In the genomic region with DNA sequence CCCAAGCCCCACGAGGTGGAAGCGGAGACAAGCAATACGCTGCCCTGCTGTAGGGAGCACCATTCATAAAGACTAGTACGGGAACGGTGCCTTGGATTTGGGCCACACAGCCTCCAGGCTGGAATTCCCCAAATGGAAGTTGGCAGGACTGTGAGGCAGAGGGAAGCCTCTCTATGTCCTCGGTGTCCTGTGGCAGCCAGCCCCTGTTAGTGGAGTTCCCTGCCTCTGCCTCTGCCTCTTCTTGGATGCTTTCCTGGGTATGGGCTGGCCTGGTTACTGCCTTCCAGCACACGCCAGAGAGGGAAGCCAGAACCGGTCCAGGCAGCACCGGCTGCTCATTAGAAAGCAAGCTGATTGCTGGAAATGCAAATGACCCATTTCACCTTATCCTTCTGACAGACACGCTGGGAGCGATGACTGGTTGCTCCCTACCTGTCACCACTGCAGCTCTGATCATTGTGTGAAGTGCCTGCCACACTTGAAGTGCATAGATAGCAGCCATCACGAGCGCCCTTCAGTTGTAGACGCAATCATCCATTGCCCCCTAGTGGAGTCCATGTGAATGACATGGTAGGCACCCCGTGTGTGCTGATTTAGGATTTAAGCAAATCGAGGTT, we compare ENCODE assay signal across 9 mouse cellular contexts. TPM values are rescaled to one million over a fixed set of nuclear protein-coding genes. Genes with fewer than 3 reads are reported as not detected.
DNase-seq lines count a peak whose midpoint lies in the region; ATAC-seq and TF ChIP-seq lines count a peak whose summit lies in the region.
"Had no signal": no experiment of that assay in that cellular context is flagged by ENCODE, and none has a peak within 500 bp of the region (broad histone marks: within the 10 kb centered on the region; RNA-seq: fewer than 3 reads in every experiment).

No protein-coding gene starts in this region.

- no peak overlapping the region for H3K9ac ChIP-seq in CH12.LX (ENCODE audit: insufficient read depth, low read depth)
- peak overlapping the region; percentile 3; the same call in 1 of the 2 replicates for H3K9ac ChIP-seq in forebrain, embryonic 12.5 days
- H3K9ac ChIP-seq in heart, embryonic 16.5 days (ENCODE audit: low read length): no peak overlapping the region
- no peak overlapping the region for H3K9ac ChIP-seq in liver, embryonic 15.5 days
- peak overlapping the region; percentile 46 for H3K9ac ChIP-seq in neural tube, embryonic 13.5 days

- TF ChIP-seq POLR2A in CH12.LX (IDR thresholded peaks at IDR 0.05; ENCODE audit: low read depth, low read length): no peak
- TF ChIP-seq POLR2A in testis, adult 2 months (IDR thresholded peaks at IDR 0.05; ENCODE audit: control insufficient read depth, low read depth, low read length): no peak

- no peaks in the 10 kb centered on the region for H3K79me2 ChIP-seq in CH12.LX (replicated peaks; ENCODE audit: control insufficient read depth, extremely low read depth, insufficient read depth, poor library complexity, severe bottlenecking)

- DNase-seq in CH12.LX (ENCODE audit: extremely low read depth): peak; percentile 87
- peak; percentile 68 for DNase-seq in c-Kit-positive CD71-positive TER-119-negative erythroid progenitor cells, embryonic 14.5 days (ENCODE audit: low read depth)
- peak; percentile 79 to 83 for DNase-seq in kidney, postnatal 25 days

- H3K9me3 ChIP-seq in CH12.LX (replicated peaks; ENCODE audit: low read length): peaks cover 5% of the 10 kb centered on the region
- H3K9me3 ChIP-seq in forebrain, embryonic 12.5 days: no peaks in the 10 kb centered on the region
- H3K9me3 ChIP-seq in heart, embryonic 16.5 days (replicated peaks; ENCODE audit: control insufficient read depth, low read length): peaks cover 3% of the 10 kb centered on the region; the same call in 1 of the 2 replicates
- H3K9me3 ChIP-seq in liver, embryonic 15.5 days (replicated peaks): no peaks in the 10 kb centered on the region
- H3K9me3 ChIP-seq in neural tube, embryonic 13.5 days: no peaks in the 10 kb centered on the region

- in situ Hi-C loops in CH12.LX (cut with MboI; ENCODE audit: low pct_ligation_motif_present, low pct_unique_long_range_greater_than_20kb, low sequenced_read_pairs): loop anchor here (10.0 kb wide), 1 partner anchor 70 kb away; no protein-coding TSS in a partner anchor

- no peak overlapping the region for H3K27ac ChIP-seq in CH12.LX (ENCODE audit: insufficient read depth, low read depth)
- H3K27ac ChIP-seq in forebrain, embryonic 12.5 days: peak overlapping the region; percentile 83
- H3K27ac ChIP-seq in heart, embryonic 16.5 days (ENCODE audit: low read length): peak overlapping the region; percentile 78
- H3K27ac ChIP-seq in liver, embryonic 15.5 days (replicated peaks): no peak overlapping the region
- peak overlapping the region; percentile 93 for H3K27ac ChIP-seq in neural tube, embryonic 13.5 days (replicated peaks)
- H3K27ac ChIP-seq in testis, adult 2 months (ENCODE audit: control insufficient read depth, insufficient read depth, low read depth, low read length): no peak overlapping the region
- H3K27ac ChIP-seq: macrophage had no signal

- ATAC-seq in forebrain, embryonic 12.5 days (ENCODE audit: low FRiP score): peak; percentile 59
- ATAC-seq in heart, embryonic 16.5 days (replicated peaks; ENCODE audit: extremely low read depth, insufficient read depth, low FRiP score): peak; percentile 88
- ATAC-seq in liver, embryonic 15.5 days (ENCODE audit: insufficient read depth): peak; percentile 37; the same call in 1 of the 2 replicates
- peak; percentile 66 for ATAC-seq in neural tube, embryonic 13.5 days (ENCODE audit: low read depth)

- H3K27me3 ChIP-seq in CH12.LX (replicated peaks): no peaks in the 10 kb centered on the region
- H3K27me3 ChIP-seq in forebrain, embryonic 12.5 days: peaks cover 27% of the 10 kb centered on the region
- 0 out of 2 replicates have a peak, but pooled peaks cover 4% of the 10 kb centered on the region for H3K27me3 ChIP-seq in heart, embryonic 16.5 days (ENCODE audit: control insufficient read depth, insufficient read depth, low read length)
- no peaks in the 10 kb centered on the region for H3K27me3 ChIP-seq in liver, embryonic 15.5 days
- H3K27me3 ChIP-seq in neural tube, embryonic 13.5 days: no peaks in the 10 kb centered on the region
- no peaks in the 10 kb centered on the region; the same call in 1 of the 2 replicates for H3K27me3 ChIP-seq in testis, adult 2 months (ENCODE audit: control insufficient read depth, insufficient read depth, low read length)

- no peak overlapping the region for H3K4me3 ChIP-seq in CH12.LX (replicated peaks in 1 of 3; ENCODE audit: low read depth in 2 of 3, low read length in 2 of 3, poor library complexity in 1 of 3)
- no peak overlapping the region for H3K4me3 ChIP-seq in forebrain, embryonic 12.5 days (replicated peaks)
- H3K4me3 ChIP-seq in heart, embryonic 16.5 days (ENCODE audit: low read length): peak overlapping the region; percentile 24; the same call in 1 of the 2 replicates
- H3K4me3 ChIP-seq in liver, embryonic 15.5 days (replicated peaks): no peak overlapping the region
- no peak overlapping the region for H3K4me3 ChIP-seq in neural tube, embryonic 13.5 days
- peak overlapping the region; percentile 47 for H3K4me3 ChIP-seq in testis, adult 2 months (ENCODE audit: control insufficient read depth, low read depth, low read length)

- TF ChIP-seq RAD21 in CH12.LX (IDR thresholded peaks at IDR 0.05; ENCODE audit: low read depth, low read length): peak; percentile 88

- H3K36me3 ChIP-seq in CH12.LX (replicated peaks in 1 of 2; ENCODE audit: control insufficient read depth in 1 of 2, insufficient read depth in 1 of 2, low read length in 1 of 2): no peaks in the 10 kb centered on the region
- no peaks in the 10 kb centered on the region for H3K36me3 ChIP-seq in forebrain, embryonic 12.5 days (replicated peaks)
- H3K36me3 ChIP-seq in heart, embryonic 16.5 days (ENCODE audit: control insufficient read depth, insufficient read depth): no peaks in the 10 kb centered on the region
- no peaks in the 10 kb centered on the region for H3K36me3 ChIP-seq in liver, embryonic 15.5 days (replicated peaks)
- no peaks in the 10 kb centered on the region for H3K36me3 ChIP-seq in neural tube, embryonic 13.5 days
- H3K36me3 ChIP-seq in testis, adult 2 months (ENCODE audit: control insufficient read depth, insufficient read depth, low read length): no peaks in the 10 kb centered on the region

- peaks cover 7 to 54% of the 10 kb centered on the region in 2 experiments for H3K4me1 ChIP-seq in CH12.LX (ENCODE audit: control insufficient read depth in 1 of 2, insufficient read depth in 2 of 2)
- H3K4me1 ChIP-seq in forebrain, embryonic 12.5 days: peaks cover 65% of the 10 kb centered on the region
- peaks cover 21% of the 10 kb centered on the region for H3K4me1 ChIP-seq in heart, embryonic 16.5 days (ENCODE audit: control insufficient read depth, insufficient read depth, low read length)
- H3K4me1 ChIP-seq in liver, embryonic 15.5 days (replicated peaks): no peaks in the 10 kb centered on the region
- peaks cover 62% of the 10 kb centered on the region for H3K4me1 ChIP-seq in neural tube, embryonic 13.5 days (replicated peaks)
- peaks cover 18% of the 10 kb centered on the region for H3K4me1 ChIP-seq in testis, adult 2 months (ENCODE audit: control insufficient read depth, insufficient read depth, low read length)

- TF ChIP-seq EP300 in CH12.LX (IDR thresholded peaks at IDR 0.05; ENCODE audit: low read length): no peak

- WGBS in forebrain, embryonic 12.5 days: 23% methylated on average over 16 of the region's 16 CpGs
- 10% methylated on average over 16 of the region's 16 CpGs for WGBS in heart, embryonic 16.5 days
- WGBS in liver, embryonic 15.5 days (ENCODE audit: insufficient replicate concordance): 28% methylated on average over 16 of the region's 16 CpGs
- WGBS in neural tube, embryonic 13.5 days: 14% methylated on average over 16 of the region's 16 CpGs

- peak; percentile 85 to 94 for TF ChIP-seq CTCF in CH12.LX (conservative IDR thresholded peaks at IDR 0.05 in 1 of 2, IDR thresholded peaks at IDR 0.05 in 1 of 2; ENCODE audit: low read depth in 2 of 2, low read length in 2 of 2)
- peak; percentile 81; the same call in 1 of the 2 replicates for TF ChIP-seq CTCF in testis, adult 2 months (IDR thresholded peaks at IDR 0.05; ENCODE audit: control insufficient read depth, insufficient read depth, insufficient replicate concordance, low read depth, low read length)

- dilution Hi-C loops in CH12.LX (cut with MboI; ENCODE audit: extremely low pct_ligation_motif_present, extremely low pct_unique_long_range_greater_than_20kb, low sequenced_read_pairs): no loop called here

- 0 out of 2 replicates have a peak overlapping the region, but pooled peaks have one; percentile 44 for H3K4me2 ChIP-seq in CH12.LX (ENCODE audit: insufficient read depth, low read depth, poor library complexity, severe bottlenecking)
- peak overlapping the region; percentile 27; the same call in 1 of the 2 replicates for H3K4me2 ChIP-seq in forebrain, embryonic 12.5 days
- peak overlapping the region; percentile 57 for H3K4me2 ChIP-seq in heart, embryonic 16.5 days (ENCODE audit: low read depth, low read length)
- no peak overlapping the region for H3K4me2 ChIP-seq in liver, embryonic 15.5 days
- H3K4me2 ChIP-seq in neural tube, embryonic 13.5 days: peak overlapping the region; percentile 15

TF ChIP-seq in CH12.LX, 34 proteins besides CTCF, POLR2A, EP300 and RAD21:
- TF ChIP-seq ELF1 (IDR thresholded peaks at IDR 0.05; ENCODE audit: low read depth, low read length): no peak
- 0 out of 2 replicates have a peak, but pooled peaks have one; percentile 34 for TF ChIP-seq BHLHE40 (IDR thresholded peaks at IDR 0.05; ENCODE audit: low read depth, low read length)
- TF ChIP-seq GABPA (IDR thresholded peaks at IDR 0.05; ENCODE audit: insufficient replicate concordance, low read depth, low read length): no peak
- 0 out of 2 replicates have a peak, but pooled peaks have one; percentile 18 for TF ChIP-seq MEF2A (IDR thresholded peaks at IDR 0.05; ENCODE audit: borderline replicate concordance, low read depth, low read length)
- peak; percentile 70 for TF ChIP-seq SMC3 (IDR thresholded peaks at IDR 0.05; ENCODE audit: low read depth, low read length)
- TF ChIP-seq ZC3H11A (IDR thresholded peaks at IDR 0.05; ENCODE audit: low read depth, low read length): 0 out of 2 replicates have a peak, but pooled peaks have one; percentile 2
- TF ChIP-seq MYC (IDR thresholded peaks at IDR 0.05; ENCODE audit: low read depth, low read length): 0 out of 2 replicates have a peak, but pooled peaks have one; percentile 36
TF ChIP-seq in CH12.LX: peak in this region for 5.

RNA-seq across cellular contexts. Expression of gene Wdr95, which starts 4.1 kb away (rescaled TPM):
- not detected in 2 replicates for total RNA-seq in CH12.LX (2012; rRNA removed)
- total RNA-seq in CH12.LX (2014; rRNA removed): not detected in 2 replicates
- not detected in 2 replicates for polyA plus RNA-seq in CH12.LX (2012; ENCODE audit: insufficient read length, low read depth)
- polyA plus RNA-seq in forebrain, embryonic 12.5 days (2016; fragmentation: Nextera tagmentation; extraction: Ambion mirVana): 0.17 and 0.68 TPM in 2 replicates
- polyA plus RNA-seq in heart, embryonic 16.5 days (2015; fragmentation: Nextera tagmentation; extraction: Ambion mirVana): 0.06 and 0.11 TPM in 2 replicates
- not detected in 2 replicates for polyA plus RNA-seq in liver, embryonic 15.5 days (2015; fragmentation: Nextera tagmentation; extraction: Ambion mirVana)
- 0.60 and 0.96 TPM in 2 replicates for polyA plus RNA-seq in neural tube, embryonic 13.5 days (2015; fragmentation: Nextera tagmentation; extraction: Ambion mirVana)
- 14.7 and 18.4 TPM in 2 replicates for polyA plus RNA-seq in testis, adult 2 months (2012; rRNA removed)
- polyA plus RNA-seq: macrophage had no signal

Comparison
In these comparisons a context has a peak if more than half of its experiments do, and no peak if none do; other contexts are left out.
1. H3K27ac ChIP-seq: peak in forebrain, embryonic 12.5 days (single experiment), heart, embryonic 16.5 days (single experiment) and neural tube, embryonic 13.5 days (single experiment); none in CH12.LX (single experiment), liver, embryonic 15.5 days (single experiment) and testis, adult 2 months (single experiment).
2. H3K4me3 ChIP-seq: peak in heart, embryonic 16.5 days (single experiment) and testis, adult 2 months (single experiment); none in CH12.LX (0 of 3), forebrain, embryonic 12.5 days (single experiment), liver, embryonic 15.5 days (single experiment) and neural tube, embryonic 13.5 days (single experiment).
3. H3K9ac ChIP-seq: peak in forebrain, embryonic 12.5 days (single experiment) and neural tube, embryonic 13.5 days (single experiment); none in CH12.LX (single experiment), heart, embryonic 16.5 days (single experiment) and liver, embryonic 15.5 days (single experiment).
4. ATAC-seq: peak in every context shown above with its lines; median percentile 88 in heart, embryonic 16.5 days; 66 in neural tube, embryonic 13.5 days; 59 in forebrain, embryonic 12.5 days; 37 in liver, embryonic 15.5 days.
5. Peak in every context shown above with its lines, with median percentiles within 50 percentile points of each other: DNase-seq.